Mouse (Mus musculus): Measurements from ENCODE around the gene Nbeal2. TPM values are rescaled to one million over a fixed set of nuclear protein-coding genes. Genes with fewer than 3 reads are reported as not detected.
A peak's percentile ranks its signal among the peaks of the same experiment; 100 is the strongest.

Nbeal2 gene
- total RNA-seq, 2 experiments from 2014 or later, result 13.9 to 37.5 TPM

- ATAC-seq (replicated peaks; ENCODE audit: poor library complexity, severe bottlenecking), result no peak
Measured at GRCm38 (mm10) chr9:110652963-110653654, 852 bp downstream of the Nbeal2 start.

- peak; percentile 20 for ATAC-seq (replicated peaks; ENCODE audit: poor library complexity, severe bottlenecking)
Measured at GRCm38 (mm10) chr9:110651931-110652722, 1.8 kb downstream of the Nbeal2 start.

GRCm38 (mm10) chr9:110649775-110650174 lies 4.2 kb downstream of the Nbeal2 start:
- no peak for ATAC-seq (replicated peaks; ENCODE audit: poor library complexity, severe bottlenecking)

- ATAC-seq (replicated peaks; ENCODE audit: poor library complexity, severe bottlenecking), result peak; percentile 90
Measured at GRCm38 (mm10) chr9:110645219-110645618, 8.7 kb downstream of the Nbeal2 start.

GRCm38 (mm10) chr9:110644295-110644694 lies 9.7 kb downstream of the Nbeal2 start:
- ATAC-seq (replicated peaks; ENCODE audit: poor library complexity, severe bottlenecking), result no peak

GRCm38 (mm10) chr9:110643787-110644186 lies 10.2 kb downstream of the Nbeal2 start:
- no peak for ATAC-seq (replicated peaks; ENCODE audit: poor library complexity, severe bottlenecking)

GRCm38 (mm10) chr9:110642812-110643524 lies 11.0 kb downstream of the Nbeal2 start:
- ATAC-seq (replicated peaks; ENCODE audit: poor library complexity, severe bottlenecking), result no peak

- no peak for ATAC-seq (replicated peaks; ENCODE audit: poor library complexity, severe bottlenecking)
Measured at GRCm38 (mm10) chr9:110641006-110641405, 13.0 kb downstream of the Nbeal2 start.

GRCm38 (mm10) chr9:110638611-110639021 lies 15.3 kb downstream of the Nbeal2 start:
- no peak; the same call in 1 of the 2 replicates for ATAC-seq (replicated peaks; ENCODE audit: poor library complexity, severe bottlenecking)

GRCm38 (mm10) chr9:110635225-110635624 lies 18.7 kb downstream of the Nbeal2 start:
- ATAC-seq (replicated peaks; ENCODE audit: poor library complexity, severe bottlenecking), result peak; percentile 58

GRCm38 (mm10) chr9:110633882-110634281 lies 20.1 kb downstream of the Nbeal2 start:
- no peak for ATAC-seq (replicated peaks; ENCODE audit: poor library complexity, severe bottlenecking)

GRCm38 (mm10) chr9:110632671-110633070 lies 21.3 kb downstream of the Nbeal2 start:
- ATAC-seq (replicated peaks; ENCODE audit: poor library complexity, severe bottlenecking), result no peak

GRCm38 (mm10) chr9:110631651-110632275 lies 22.2 kb downstream of the Nbeal2 start:
- no peak for ATAC-seq (replicated peaks; ENCODE audit: poor library complexity, severe bottlenecking)

- peak; percentile 56 for ATAC-seq (replicated peaks; ENCODE audit: poor library complexity, severe bottlenecking)
Measured at GRCm38 (mm10) chr9:110631191-110631590, 22.8 kb downstream of the Nbeal2 start.

- ATAC-seq (replicated peaks; ENCODE audit: poor library complexity, severe bottlenecking), result no peak
Measured at GRCm38 (mm10) chr9:110630171-110630570, 23.8 kb downstream of the Nbeal2 start.

- ATAC-seq (replicated peaks; ENCODE audit: poor library complexity, severe bottlenecking), result no peak
Measured at GRCm38 (mm10) chr9:110625350-110625908, 28.5 kb downstream of the Nbeal2 start.

GRCm38 (mm10) chr9:110624361-110625166 lies 29.4 kb downstream of the Nbeal2 start, which contains the start of gene Nradd:
Nradd (minus strand) TSS chr9:110624452.
- ATAC-seq (replicated peaks; ENCODE audit: poor library complexity, severe bottlenecking), result peak; percentile 74

- ATAC-seq (replicated peaks; ENCODE audit: poor library complexity, severe bottlenecking), result no peak
Measured at GRCm38 (mm10) chr9:110623416-110624195, 30.4 kb downstream of the Nbeal2 start.
